Mouse (Mus musculus) stomach, embryonic 14.5 days (tissue): ENCODE results near the gene Dgkg. TPM values are rescaled to one million over a fixed set of nuclear protein-coding genes. Genes with fewer than 3 reads are reported as not detected.

Experiments
- ATAC-seq: fragments of 200-750 bp; cut with Nextera tagmentation; 2 replicates; pipeline ENCODE4 v1.8.0; 2017; ENCODE audit warnings: low read depth, moderate TSS enrichment; ENCODE audit not compliant: insufficient number of reproducible peaks, insufficient read depth, low FRiP score
- H3K27ac ChIP-seq: fragments of 300-500 bp; sonication (generic); 2 replicates; pipeline ENCODE4 v1.5.1; 2014; ENCODE audit warnings: mild to moderate bottlenecking, low read length, moderate library complexity, mixed read lengths
- H3K27me3 ChIP-seq: fragments of 300-500 bp; sonication (generic); 2 replicates; pipeline ENCODE4 v1.6.1; 2014; ENCODE audit warnings: low read length, control low read depth, mixed read lengths; ENCODE audit not compliant: control insufficient read depth, insufficient read depth
- H3K36me3 ChIP-seq: fragments of 300-500 bp; sonication (generic); 2 replicates; pipeline ENCODE4 v1.6.1; 2014; ENCODE audit warnings: mild to moderate bottlenecking, control low read depth, low read length, moderate library complexity, mixed read lengths; ENCODE audit not compliant: control insufficient read depth, insufficient read depth
- H3K4me1 ChIP-seq: fragments of 300-500 bp; sonication (generic); 2 replicates; pipeline ENCODE4 v1.6.1; 2014; ENCODE audit warnings: low read length, control low read depth, mixed read lengths; ENCODE audit not compliant: control insufficient read depth, insufficient read depth
- H3K4me2 ChIP-seq: fragments of 300-500 bp; sonication (generic); replicated peaks from 2 replicates; pipeline ENCODE4 v1.6.1; 2014; ENCODE audit warnings: low read depth, low read length, control low read depth
- H3K4me3 ChIP-seq: fragments of 300-500 bp; sonication (generic); 2 replicates; pipeline ENCODE4 v1.5.1; 2014; ENCODE audit warnings: low read depth, low read length, control low read depth
- H3K9ac ChIP-seq: fragments of 300-500 bp; sonication (generic); replicated peaks from 2 replicates; pipeline ENCODE4 v1.6.1; 2014; ENCODE audit warnings: low read depth, mild to moderate bottlenecking, control low read depth, low read length, moderate library complexity, mixed read lengths
- H3K9me3 ChIP-seq: fragments of 300-500 bp; sonication (generic); 2 replicates; pipeline ENCODE4 v1.6.1; 2016; ENCODE audit warnings: low read depth, low read length, control low read depth; ENCODE audit not compliant: control insufficient read depth
- WGBS: fragments of 180-500 bp; shearing (Covaris S2); extraction: QIAGEN DNeasy Blood & Tissue Kit; methylation state at CpG from one replicate; pipeline ENCODE4 v1.1.7; 2014; 5-methylcytosine and 5-hydroxymethylcytosine counted together
- polyA plus RNA-seq: library from polyadenylated mRNA; unstranded; fragments of >200 nt; fragmentation: Nextera tagmentation; extraction: Ambion mirVana; gene quantifications from 2 replicates; pipeline ENCODE4 v1.2.1, GENCODE M21; 2014

Gene Dgkg
- polyA plus RNA-seq, 1 experiment from 2014 or later: 1.8 TPM

DNA sequence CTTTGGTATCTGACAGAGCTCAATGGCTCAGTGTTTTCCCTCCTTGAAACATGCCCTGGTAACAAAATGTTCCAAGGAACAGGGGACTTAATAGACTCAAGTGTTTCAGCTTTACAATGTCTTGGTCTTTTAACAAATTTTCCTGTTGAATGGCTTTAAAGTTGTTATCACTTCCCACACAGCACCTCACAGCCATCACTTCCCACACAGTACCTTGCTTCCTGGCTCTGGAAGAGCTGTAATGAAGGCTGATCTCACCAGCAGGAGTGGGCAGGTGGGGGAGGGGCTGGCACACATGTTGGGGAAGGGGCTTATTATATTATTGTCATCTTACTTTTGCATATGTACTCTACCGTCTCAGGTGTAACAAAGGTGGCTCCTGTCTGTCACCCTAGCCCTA lies 173.1 kb downstream of the Dgkg start:
- H3K4me3 ChIP-seq: no peak overlapping the region
- ATAC-seq: no peak
- H3K27ac ChIP-seq: no peak overlapping the region

GRCm38 (mm10) chr16:22479322-22479721 lies 177.7 kb downstream of the Dgkg start:
- 92% methylated on average over 8 of the region's 8 CpGs for WGBS

More for the DNA sequence above, 173.1 kb downstream of the Dgkg start:
- H3K9ac ChIP-seq: no peak overlapping the region
- no peaks in the 10 kb centered on the region for H3K9me3 ChIP-seq
- no peaks in the 10 kb centered on the region for H3K4me1 ChIP-seq
- H3K4me2 ChIP-seq: no peak overlapping the region
- whole genome bisulfite sequencing: 79% methylated on average over 1 of the region's 1 CpGs
- no peaks in the 10 kb centered on the region for H3K36me3 ChIP-seq
- no peaks in the 10 kb centered on the region for H3K27me3 ChIP-seq

DNA sequence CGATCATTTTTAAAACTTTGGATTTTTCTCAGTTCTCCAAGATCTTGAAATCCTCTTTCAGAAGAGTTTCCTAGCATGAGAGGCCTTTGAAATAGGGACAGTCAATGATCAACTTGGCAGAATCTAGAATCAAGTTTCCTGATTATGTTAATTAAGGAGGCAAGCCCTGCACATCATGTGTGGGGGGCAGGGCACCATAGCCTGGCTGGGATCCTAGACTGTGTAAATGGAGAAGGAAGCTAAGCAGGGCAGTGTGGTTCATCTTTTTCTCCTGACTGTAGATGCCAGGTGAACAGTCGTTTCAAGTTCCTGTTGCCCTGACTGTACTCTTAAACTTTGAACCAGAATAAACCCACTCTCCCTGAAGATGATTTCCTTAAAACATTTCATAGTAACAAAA lies 185.3 kb downstream of the Dgkg start:
- Histone ChIP-seq H3K27me3 (no peaks in the 10 kb centered on the region), H3K9me3 (no peaks in the 10 kb centered on the region), H3K27ac (no peak overlapping the region), H3K4me1 (no peaks in the 10 kb centered on the region), H3K36me3 (no peaks in the 10 kb centered on the region), H3K4me2 (no peak overlapping the region), H3K4me3 (no peak overlapping the region), H3K9ac (no peak overlapping the region)
- 88% methylated on average over 2 of the region's 2 CpGs for WGBS
- no peak for ATAC-seq

More at GRCm38 (mm10) chr16:22479322-22479721, 177.7 kb downstream of the Dgkg start:
- Histone ChIP-seq H3K27me3 (no peaks in the 10 kb centered on the region), H3K9ac (no peak overlapping the region), H3K27ac (no peak overlapping the region), H3K4me3 (no peak overlapping the region), H3K4me2 (no peak overlapping the region), H3K9me3 (no peaks in the 10 kb centered on the region), H3K36me3 (no peaks in the 10 kb centered on the region), H3K4me1 (no peaks in the 10 kb centered on the region)
- no peak for ATAC-seq

- no peaks in the 10 kb centered on the region for H3K27me3 ChIP-seq
These were observed 187.6 kb downstream of the Dgkg start for GRCm38 (mm10) chr16:22469385-22469784.

GRCm38 (mm10) chr16:22467111-22467510 lies 189.9 kb downstream of the Dgkg start:
- Histone ChIP-seq H3K36me3 (no peaks in the 10 kb centered on the region), H3K9ac (no peak overlapping the region), H3K4me3 (no peak overlapping the region), H3K27ac (no peak overlapping the region), H3K9me3 (no peaks in the 10 kb centered on the region), H3K27me3 (no peaks in the 10 kb centered on the region), H3K4me2 (no peak overlapping the region), H3K4me1 (no peaks in the 10 kb centered on the region)
- 86% methylated on average over 2 of the region's 2 CpGs for WGBS
- ATAC-seq: no peak

More at GRCm38 (mm10) chr16:22469385-22469784, 187.6 kb downstream of the Dgkg start:
- Histone ChIP-seq H3K9me3 (no peaks in the 10 kb centered on the region), H3K4me2 (no peak overlapping the region), H3K9ac (no peak overlapping the region), H3K36me3 (no peaks in the 10 kb centered on the region), H3K4me1 (no peaks in the 10 kb centered on the region), H3K27ac (no peak overlapping the region), H3K4me3 (no peak overlapping the region)
- WGBS: 69% methylated on average over 11 of the region's 11 CpGs
- ATAC-seq: no peak

DNA sequence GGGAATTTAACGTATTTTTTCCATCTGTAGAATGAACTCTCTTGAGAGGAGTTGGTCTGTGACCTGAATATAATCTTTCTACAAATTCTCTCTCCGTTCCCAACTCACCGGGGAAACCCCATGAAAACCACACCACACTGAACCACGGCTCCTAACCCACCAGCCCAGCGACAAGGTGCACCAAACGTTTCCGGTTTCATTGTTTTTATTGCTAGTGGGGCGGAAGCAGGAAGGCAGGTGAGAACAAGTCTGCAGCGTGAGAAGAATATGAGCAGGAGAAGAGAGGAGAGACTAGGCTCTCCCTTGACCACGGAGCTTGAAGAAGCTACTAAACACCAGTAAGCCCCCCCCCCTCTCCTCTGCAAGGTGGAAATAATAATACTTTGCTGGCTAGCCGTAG lies 190.6 kb downstream of the Dgkg start:
- WGBS: 72% methylated on average over 11 of the region's 11 CpGs
- H3K9ac ChIP-seq: no peak overlapping the region
- no peaks in the 10 kb centered on the region for H3K4me1 ChIP-seq
- H3K27me3 ChIP-seq: no peaks in the 10 kb centered on the region
- H3K36me3 ChIP-seq: no peaks in the 10 kb centered on the region
- no peaks in the 10 kb centered on the region for H3K9me3 ChIP-seq
- H3K4me2 ChIP-seq: no peak overlapping the region
- no peak for ATAC-seq
- H3K4me3 ChIP-seq: no peak overlapping the region
- no peak overlapping the region for H3K27ac ChIP-seq

GRCm38 (mm10) chr16:22462220-22462619 lies 194.8 kb downstream of the Dgkg start:
- no peak overlapping the region for H3K9ac ChIP-seq
- ATAC-seq: no peak
- no peaks in the 10 kb centered on the region for H3K4me1 ChIP-seq
- H3K4me3 ChIP-seq: no peak overlapping the region
- no peaks in the 10 kb centered on the region for H3K36me3 ChIP-seq
- WGBS: 85% methylated on average over 3 of the region's 3 CpGs
- H3K27me3 ChIP-seq: no peaks in the 10 kb centered on the region
- no peak overlapping the region for H3K27ac ChIP-seq
- H3K9me3 ChIP-seq: no peaks in the 10 kb centered on the region
- H3K4me2 ChIP-seq: no peak overlapping the region

DNA sequence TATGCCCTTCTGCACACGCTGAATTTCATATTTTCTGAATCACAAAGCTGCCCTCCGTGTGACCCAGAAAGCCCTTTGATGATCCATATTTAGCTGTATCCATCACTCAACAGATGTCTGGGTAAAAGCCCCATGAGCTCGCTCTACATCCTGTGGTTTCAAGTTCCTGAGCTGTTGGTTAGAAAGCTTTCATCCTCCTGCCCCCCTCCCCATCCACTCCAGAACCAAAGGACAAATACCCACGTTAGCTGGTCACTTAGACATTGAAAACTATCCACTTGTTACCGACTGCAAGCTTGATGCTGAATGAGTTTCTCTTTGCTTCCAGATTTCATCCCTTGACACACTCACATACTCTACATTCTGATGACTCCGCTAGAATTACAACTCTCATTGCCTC lies 195.3 kb downstream of the Dgkg start:
- Histone ChIP-seq H3K9me3 (no peaks in the 10 kb centered on the region), H3K27ac (no peak overlapping the region), H3K36me3 (no peaks in the 10 kb centered on the region), H3K4me2 (no peak overlapping the region), H3K4me1 (no peaks in the 10 kb centered on the region), H3K9ac (no peak overlapping the region), H3K4me3 (no peak overlapping the region), H3K27me3 (no peaks in the 10 kb centered on the region)
- no peak for ATAC-seq
- WGBS: 60% methylated on average over 6 of the region's 6 CpGs

GRCm38 (mm10) chr16:22460960-22461359 lies 196.1 kb downstream of the Dgkg start:
- no peak overlapping the region for H3K27ac ChIP-seq
- ATAC-seq: no peak
- no peaks in the 10 kb centered on the region for H3K4me1 ChIP-seq
- no peaks in the 10 kb centered on the region for H3K27me3 ChIP-seq
- H3K9me3 ChIP-seq: no peaks in the 10 kb centered on the region
- H3K4me3 ChIP-seq: no peak overlapping the region
- H3K9ac ChIP-seq: no peak overlapping the region
- H3K36me3 ChIP-seq: no peaks in the 10 kb centered on the region
- no peak overlapping the region for H3K4me2 ChIP-seq
- 83% methylated on average over 1 of the region's 1 CpGs for WGBS
